Mouse (Mus musculus) ovary, adult 18-20 months (tissue): ENCODE results near the gene Ccr2.
"Not testable (repeated sequence)": the region's sequence is repeated elsewhere in the genome, so short reads cannot be mapped to it uniquely, and the experiment has no call there.

Experiments
- DNase-seq: peaks from one replicate; pipeline ENCODE4 v3.0.0; 2022; ENCODE audit warnings: low spot score, mixed read lengths

Gene Ccr2

GRCm38 (mm10) chr9:124118489-124118888, 16.7 kb downstream of the Ccr2 start:
- DNase-seq = no peak

GRCm38 (mm10) chr9:124121387-124122184, 19.8 kb downstream of the Ccr2 start, which contains the start of gene Ccr5:
Ccr5 (plus strand) TSS chr9:124121543.
- no peak for DNase-seq

DNA sequence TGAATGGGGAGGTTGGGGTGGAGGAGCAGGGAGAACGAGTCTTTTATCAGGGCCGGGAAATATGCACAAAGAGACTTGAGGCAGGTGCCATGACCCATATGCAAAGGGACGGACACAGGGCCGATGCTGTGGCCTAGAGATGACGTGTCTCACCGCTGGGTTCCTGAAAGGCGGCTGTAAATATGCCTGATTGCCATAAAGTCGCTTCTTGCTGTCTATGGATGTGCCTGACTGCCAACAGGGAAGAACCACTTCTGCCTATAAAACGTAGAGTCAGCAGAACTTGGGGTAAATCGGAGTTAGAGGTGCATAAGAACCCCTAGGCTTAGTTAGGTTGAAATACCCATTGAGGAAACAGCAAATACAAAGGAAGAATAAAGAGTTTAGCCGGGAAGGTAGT, 23.8 kb downstream of the Ccr2 start:
- no peak for DNase-seq

DNA sequence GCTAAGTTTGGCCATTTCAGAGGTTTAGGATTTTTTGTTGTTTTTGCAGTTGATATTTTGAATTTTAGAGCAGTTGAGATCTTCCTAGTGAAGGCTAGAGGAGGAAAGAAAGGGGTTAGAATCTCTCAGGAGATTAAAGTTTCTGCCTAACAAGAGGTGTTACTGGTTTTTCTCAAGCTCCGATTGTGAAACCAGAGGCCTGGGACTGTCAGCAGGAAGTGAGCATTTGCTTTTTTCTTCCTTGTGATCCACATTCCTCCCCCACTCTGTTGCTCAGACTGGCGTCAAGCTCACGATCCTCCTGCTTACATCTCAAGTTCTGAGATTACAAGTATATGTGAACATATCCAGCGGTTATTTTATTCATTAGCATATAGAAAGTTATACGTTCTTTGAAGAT, 24.6 kb downstream of the Ccr2 start:
- no peak for DNase-seq

DNA sequence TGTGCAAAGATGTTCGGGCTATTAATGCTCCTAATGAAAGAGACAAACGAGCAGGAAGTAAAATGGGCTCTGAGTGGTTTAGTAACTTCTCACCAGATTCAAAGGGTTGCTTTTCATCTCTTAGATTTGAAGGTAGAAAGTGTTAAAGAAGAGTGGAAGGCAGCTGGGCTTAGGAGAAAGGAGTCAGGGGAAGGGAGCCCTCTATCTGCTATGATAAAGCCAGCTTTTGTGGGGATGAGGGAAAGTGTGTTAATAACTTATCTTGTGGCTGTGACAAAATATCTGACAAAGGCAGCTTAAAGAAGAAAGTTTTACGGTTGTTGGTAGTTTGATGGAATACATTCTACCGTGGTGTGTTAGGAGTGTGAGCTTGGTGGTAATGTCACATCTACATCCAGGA, 25.7 kb downstream of the Ccr2 start:
- DNase-seq = no peak

DNA sequence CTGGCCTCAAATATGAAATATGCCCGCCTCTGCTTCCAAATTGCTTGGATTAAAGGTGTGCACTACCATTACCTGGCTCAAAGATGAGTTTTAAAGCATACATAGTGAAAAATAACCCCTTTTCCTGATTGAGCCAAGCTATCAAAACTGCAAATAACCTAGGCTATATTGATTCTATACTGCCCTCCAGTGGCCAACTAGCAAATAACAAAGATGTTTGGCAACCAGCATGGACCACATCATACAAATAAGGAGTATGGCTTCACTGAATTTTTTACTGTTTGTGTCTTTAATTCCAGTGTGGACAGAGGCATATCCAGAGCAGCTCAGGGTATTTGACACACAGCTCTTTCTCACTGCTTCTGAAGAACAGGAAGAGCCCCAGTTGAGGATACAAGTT, 26.6 kb downstream of the Ccr2 start:
- DNase-seq = no peak

DNA sequence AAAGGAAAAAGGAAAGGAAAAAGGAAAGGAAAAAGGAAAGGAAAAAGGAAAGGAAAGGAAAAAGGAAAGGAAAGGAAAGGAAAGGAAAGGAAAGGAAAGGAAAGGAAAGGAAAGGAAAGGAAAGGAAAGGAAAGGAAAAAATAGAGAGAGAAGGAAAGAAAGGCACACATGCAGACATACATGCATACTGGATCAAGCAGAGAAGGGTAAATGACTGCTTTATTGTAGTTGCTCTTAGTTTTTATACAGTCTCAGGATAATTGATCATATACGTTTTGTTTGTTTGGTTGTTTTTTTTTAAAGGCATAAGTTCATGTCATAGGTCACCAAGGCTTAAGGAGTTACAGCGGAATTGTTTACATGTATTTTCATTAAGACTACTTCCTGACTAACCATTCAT, 31.1 kb downstream of the Ccr2 start:
- not testable (repeated sequence) for DNase-seq

- DNase-seq = not testable (repeated sequence)
These were observed 33.2 kb downstream of the Ccr2 start for GRCm38 (mm10) chr9:124134919-124135318.

GRCm38 (mm10) chr9:124137619-124138018, 35.9 kb downstream of the Ccr2 start:
- no peak for DNase-seq

DNA sequence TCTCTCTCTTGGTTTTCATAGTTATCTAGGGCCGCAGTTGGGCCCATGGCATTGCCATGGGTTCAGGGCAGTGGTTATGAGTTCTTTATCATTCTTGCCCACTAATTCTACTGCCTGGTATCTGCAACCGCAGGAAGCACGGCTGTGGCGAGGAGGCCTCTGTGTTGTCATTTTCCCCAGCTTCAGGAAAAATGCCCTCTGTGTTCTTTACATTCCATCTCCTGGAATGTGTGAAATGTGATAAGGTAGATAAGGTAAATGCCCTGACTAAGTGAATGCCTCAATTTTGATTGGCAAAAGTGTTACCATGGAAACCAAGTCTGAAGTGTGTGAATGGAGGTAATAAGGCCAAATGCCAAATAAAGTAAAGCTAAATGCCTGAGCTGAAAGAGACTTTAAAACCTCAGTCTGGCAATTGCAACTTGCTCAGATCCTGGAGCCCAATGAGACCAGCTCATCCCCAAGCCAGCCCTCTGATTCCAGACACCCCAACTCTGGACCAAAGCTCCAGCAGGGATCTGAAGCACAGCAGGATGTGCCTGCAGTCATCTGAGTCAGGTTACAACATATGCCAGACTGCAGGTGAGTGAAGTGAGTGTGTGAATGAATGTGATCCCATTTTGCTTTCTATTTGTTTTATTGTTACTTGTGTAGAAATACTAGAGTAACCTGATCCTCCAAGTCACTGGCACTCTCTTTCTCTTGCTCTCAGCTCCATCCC, 36.5 kb downstream of the Ccr2 start:
- no peak for DNase-seq

DNA sequence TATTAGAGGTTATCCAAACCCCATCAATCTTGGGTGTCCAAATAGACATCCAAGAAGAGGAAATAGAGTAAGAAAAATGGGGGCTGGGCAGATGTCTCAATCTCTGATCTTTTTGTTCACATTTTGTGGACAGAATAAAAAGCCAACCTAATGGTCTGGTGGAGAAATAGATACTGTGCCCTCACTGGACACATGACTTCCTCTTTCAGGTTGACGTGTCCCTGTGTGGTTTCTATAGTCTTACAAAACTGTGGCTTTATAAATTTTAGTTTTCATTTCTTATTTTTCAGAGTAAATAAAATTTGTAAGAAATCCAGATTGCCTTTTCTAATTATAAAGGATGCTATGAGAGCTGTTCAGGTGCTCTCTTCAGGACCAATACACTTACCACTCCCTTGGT, 41.9 kb downstream of the Ccr2 start:
- no peak for DNase-seq

DNA sequence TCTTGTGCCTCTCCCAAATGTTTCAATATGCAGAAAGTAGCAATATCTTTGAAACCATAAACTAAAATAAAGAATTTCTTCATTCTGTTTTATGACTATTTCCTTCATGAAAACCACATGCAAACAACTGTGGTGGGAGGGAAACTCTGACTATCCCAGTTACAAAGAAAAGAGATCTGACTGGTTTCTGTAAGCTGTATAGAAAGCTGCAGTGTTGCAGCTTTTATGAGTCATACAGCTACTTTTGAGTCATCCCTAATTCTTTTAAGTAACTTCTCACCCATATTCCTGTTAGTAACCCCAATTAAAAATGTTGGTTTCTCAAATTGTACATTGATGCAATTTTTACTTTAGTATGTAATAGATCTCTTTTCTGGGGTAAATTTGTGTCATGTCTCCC, 44.6 kb downstream of the Ccr2 start:
- DNase-seq = no peak
